Mouse (Mus musculus) kidney, postnatal 14 days (tissue): ENCODE measurements around the gene Ssbp1.

Source experiments
- DNase-seq: peaks from one replicate; pipeline ENCODE4 v3.0.0; 2022; ENCODE audit warnings: mixed read lengths

Gene Ssbp1

GRCm38 (mm10) chr6:40471720-40472010 lies 513 bp downstream of the Ssbp1 start:
- no peak for DNase-seq

GRCm38 (mm10) chr6:40476132-40476531 lies 5.0 kb downstream of the Ssbp1 start:
- no peak for DNase-seq

- no peak for DNase-seq
Observed at GRCm38 (mm10) chr6:40479705-40480104, 8.6 kb downstream of the Ssbp1 start.

GRCm38 (mm10) chr6:40482318-40482717 lies 11.2 kb downstream of the Ssbp1 start:
- no peak for DNase-seq

- no peak for DNase-seq
Observed at GRCm38 (mm10) chr6:40490933-40491332, 19.8 kb downstream of the Ssbp1 start, which contains the start of gene Tas2r137. Gene Tas2r137 (plus strand): TSS chr6:40491233.

GRCm38 (mm10) chr6:40493229-40493628 lies 22.1 kb downstream of the Ssbp1 start, which contains the start of gene Tas2r108:
Gene Tas2r108 (plus strand): TSS chr6:40493529.
- DNase-seq = no peak

GRCm38 (mm10) chr6:40519408-40519807 lies 48.3 kb downstream of the Ssbp1 start, which contains the start of gene Prss37:
Gene Prss37 (minus strand): TSS chr6:40519508.
- DNase-seq = no peak
